Mouse (Mus musculus): ENCODE data around the gene Pofut2. TPM values are rescaled to one million over a fixed set of nuclear protein-coding genes. Genes with fewer than 3 reads are reported as not detected.
"Not testable (repeated sequence)": the region's sequence is repeated elsewhere in the genome, so short reads cannot be mapped to it uniquely, and the experiment has no call there.

Pofut2 gene
- total RNA-seq, 2 experiments from 2014 or later: 69.1 to 71.0 TPM

- no peak for DNase-seq
Measured at GRCm38 (mm10) chr10:77272980-77273730, 14.1 kb downstream of the Pofut2 start.

DNA sequence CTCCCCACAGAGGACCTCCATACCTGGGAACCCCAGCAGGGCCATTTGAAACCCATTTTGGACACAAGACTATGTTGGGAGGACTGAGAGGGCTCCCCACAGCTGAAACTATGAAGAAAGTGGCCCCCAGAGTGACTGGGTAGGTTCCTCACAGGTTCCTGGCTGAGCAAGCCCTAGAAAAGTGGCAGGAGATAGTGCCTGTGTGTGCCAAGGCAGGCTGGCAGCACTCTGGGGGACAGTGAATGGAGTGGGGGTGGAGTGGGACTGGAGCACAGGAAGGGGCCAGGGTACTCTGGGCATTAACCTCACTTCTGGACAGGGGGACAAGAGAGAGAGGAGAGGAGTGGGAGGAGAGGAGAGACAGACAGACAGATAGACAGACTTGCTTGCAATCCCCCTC, 14.8 kb downstream of the Pofut2 start:
- DNase-seq: no peak

DNA sequence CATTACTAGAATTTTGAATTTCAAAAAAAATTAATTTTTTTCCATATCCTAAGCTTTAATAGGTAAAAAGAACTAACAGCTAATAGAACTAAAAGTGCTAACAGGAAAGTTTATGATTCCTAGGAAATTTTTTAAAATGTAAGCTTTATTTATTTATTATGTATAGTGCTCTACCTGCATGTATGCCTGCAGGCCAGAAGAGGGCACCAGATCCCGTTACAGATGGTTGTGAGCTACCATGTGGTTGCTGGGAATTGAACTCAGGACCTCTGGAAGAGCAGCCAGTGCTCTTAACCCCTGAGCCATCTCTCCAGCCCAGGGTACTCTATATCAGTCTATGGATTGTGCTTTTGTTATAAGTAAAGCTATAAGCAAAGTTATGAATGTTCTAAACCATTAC, 23.1 kb downstream of the Pofut2 start:
- DNase-seq: not testable (repeated sequence)

GRCm38 (mm10) chr10:77282822-77283221, 23.8 kb downstream of the Pofut2 start:
- peak; percentile 86 for DNase-seq

DNA sequence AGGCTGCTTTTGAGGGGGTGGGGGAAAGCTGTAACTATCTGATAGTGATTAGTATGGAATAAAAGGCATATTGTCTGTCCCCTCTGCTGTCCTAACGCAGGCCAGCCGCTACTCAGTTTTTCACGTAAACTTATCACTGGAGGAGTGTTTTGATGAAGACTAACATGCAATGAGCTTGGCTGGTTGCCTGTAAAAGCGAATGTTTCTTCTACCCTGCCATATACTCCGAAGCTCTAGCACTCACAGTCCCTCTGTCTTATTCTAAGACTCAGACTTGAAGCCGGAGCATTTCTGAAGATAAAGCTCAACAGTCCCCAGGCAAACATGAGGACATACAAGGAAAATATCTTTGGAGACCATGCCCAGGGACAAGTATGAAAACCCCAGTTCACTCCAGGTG, 25.8 kb downstream of the Pofut2 start:
- no peak for DNase-seq

GRCm38 (mm10) chr10:77287626-77288025, 28.6 kb downstream of the Pofut2 start:
- DNase-seq: no peak

GRCm38 (mm10) chr10:77288639-77289195, 29.7 kb downstream of the Pofut2 start:
- no peak for DNase-seq

- DNase-seq: no peak
Measured at GRCm38 (mm10) chr10:77289559-77289958, 30.5 kb downstream of the Pofut2 start.

DNA sequence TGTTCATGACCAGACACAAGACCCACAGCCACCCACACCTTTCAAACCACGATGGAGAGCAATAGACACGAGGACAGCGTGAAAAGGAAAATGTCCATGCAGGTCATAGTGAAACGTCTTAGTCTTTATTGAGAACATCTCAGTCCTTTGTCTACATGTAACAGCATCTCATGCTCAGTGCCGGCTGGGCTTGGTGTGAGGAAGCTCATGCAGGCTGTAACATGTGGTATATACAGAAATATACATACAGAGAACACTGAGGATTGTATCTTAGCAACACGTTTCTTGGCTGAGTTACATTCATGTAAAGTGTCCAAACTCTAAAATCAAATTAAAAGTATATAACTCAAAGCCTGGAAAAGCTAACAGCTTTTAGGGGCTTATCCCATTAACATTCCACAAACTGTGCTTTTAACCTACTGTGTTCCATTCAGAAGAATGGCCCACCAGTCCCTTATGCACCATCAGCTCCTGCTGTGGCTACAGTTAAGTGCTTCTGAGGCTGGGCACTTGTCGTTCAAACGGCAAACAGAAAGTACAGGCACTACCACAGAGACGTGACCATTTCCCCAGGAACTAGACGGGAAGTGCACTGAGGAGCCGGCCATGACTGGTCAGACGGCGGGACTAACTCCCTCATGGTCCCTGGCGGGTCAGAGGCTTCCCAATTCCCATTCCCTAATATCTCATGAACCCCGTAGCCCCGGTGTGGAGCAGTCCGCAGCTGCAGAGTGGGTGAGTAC, 31.8 kb downstream of the Pofut2 start:
- no peak for DNase-seq

- no peak for DNase-seq
Measured at GRCm38 (mm10) chr10:77294691-77295090, 35.7 kb downstream of the Pofut2 start.

- DNase-seq: no peak
Measured at GRCm38 (mm10) chr10:77298621-77299020, 39.6 kb downstream of the Pofut2 start.

GRCm38 (mm10) chr10:77299194-77299593, 40.2 kb downstream of the Pofut2 start:
- no peak for DNase-seq

DNA sequence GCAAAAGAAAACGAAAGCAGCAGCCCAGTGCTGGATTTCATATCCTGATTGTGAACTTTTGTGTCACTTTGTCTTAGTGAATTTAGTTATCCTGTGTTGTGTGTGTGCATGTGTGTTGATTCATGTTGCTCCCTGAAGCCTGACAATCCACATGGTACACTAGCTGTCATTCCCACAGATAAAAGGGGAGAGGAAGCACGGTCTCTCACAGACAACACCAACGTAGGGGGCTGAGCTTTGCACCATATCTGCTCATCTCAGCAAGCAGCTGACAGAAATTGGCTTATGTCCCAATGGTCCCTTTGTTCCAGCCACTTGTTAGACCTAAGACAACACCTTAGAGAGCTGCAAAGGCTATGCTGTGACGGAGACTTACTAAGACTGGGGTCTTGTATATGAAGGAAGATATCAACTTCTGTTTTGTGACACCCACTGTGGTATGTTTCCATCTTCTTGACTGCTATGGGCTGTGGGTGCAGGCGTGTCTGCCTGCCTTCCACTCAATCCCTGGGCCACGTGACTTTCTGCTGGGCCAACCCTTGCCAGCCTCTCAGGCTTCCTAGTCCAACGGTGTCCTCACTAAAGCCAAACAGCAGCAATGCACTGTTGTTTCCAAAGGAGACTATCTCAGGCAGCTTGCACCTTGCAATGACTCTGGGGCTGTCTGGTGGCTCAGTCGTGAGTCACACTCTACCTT, 41.4 kb downstream of the Pofut2 start:
- DNase-seq: no peak

GRCm38 (mm10) chr10:77300934-77301297, 41.9 kb downstream of the Pofut2 start:
- DNase-seq: no peak

DNA sequence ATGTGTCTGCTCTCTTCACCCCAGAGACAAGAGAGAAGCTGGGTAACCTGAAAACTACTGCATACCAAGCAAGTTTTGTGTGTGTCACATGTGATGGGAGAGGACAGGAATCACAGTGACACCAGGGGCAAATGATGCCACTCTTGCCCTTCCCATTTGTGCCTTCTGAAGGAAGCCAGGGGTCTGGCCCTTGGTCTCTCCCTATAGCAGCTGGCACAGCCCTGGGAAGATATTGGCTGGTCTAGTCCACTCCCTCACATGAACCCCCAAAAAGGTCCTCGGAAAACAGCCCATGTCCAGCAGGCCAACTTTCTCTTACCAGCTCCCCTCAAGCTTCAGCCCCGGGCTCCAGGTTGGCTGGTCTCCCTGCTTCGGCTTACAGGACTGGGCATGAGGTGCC, 45.3 kb downstream of the Pofut2 start:
- DNase-seq: no peak

DNA sequence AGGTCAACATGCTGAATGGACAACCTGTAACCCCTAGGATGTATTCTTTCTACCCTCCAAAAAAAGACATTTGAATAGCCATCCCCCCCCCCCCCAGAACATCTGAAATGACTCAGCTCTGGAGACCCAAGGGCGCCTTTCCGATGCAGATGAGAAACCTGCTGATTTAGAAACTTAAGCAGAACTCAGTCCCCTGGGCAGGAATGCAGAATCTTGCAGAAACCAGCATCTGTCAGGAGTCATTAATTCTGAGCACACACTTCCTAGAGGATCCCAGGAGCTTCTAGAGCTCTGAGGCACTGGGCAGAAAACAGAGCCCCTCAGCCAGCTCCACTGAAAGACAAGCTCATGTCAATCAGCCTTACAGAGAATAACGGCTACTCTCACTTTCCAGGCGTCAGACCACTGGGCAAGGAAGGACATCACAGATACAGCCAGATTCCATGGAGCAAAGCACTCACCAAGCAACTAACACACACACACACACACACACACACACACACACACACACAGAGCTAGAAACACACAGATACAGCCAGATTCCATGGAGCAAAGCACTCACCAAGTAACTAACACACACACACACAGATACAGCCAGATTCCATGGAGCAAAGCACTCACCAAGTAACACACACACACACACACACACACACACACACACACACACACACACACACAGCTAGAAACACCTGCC, 46.0 kb downstream of the Pofut2 start:
- no peak for DNase-seq

GRCm38 (mm10) chr10:77305766-77306165, 46.7 kb downstream of the Pofut2 start:
- DNase-seq: no peak

DNA sequence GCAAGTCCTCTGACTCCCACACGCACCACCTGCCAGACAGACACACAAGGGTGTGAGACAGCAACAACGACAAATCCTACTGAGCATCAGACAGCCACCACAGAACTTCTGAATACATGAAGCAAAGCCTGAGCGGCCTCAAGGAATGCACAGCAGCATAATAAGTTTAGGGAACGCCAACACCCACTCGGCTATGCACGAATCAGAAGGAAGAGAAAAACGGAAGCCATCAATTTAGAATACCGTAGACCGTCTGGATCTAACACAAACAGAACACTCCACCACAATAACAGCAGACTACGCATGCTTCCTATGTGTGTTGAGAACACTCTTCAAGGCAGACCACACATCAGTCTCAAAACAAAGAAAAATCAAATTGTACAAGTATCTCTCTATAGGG, 50.0 kb downstream of the Pofut2 start:
- DNase-seq: no peak

DNA sequence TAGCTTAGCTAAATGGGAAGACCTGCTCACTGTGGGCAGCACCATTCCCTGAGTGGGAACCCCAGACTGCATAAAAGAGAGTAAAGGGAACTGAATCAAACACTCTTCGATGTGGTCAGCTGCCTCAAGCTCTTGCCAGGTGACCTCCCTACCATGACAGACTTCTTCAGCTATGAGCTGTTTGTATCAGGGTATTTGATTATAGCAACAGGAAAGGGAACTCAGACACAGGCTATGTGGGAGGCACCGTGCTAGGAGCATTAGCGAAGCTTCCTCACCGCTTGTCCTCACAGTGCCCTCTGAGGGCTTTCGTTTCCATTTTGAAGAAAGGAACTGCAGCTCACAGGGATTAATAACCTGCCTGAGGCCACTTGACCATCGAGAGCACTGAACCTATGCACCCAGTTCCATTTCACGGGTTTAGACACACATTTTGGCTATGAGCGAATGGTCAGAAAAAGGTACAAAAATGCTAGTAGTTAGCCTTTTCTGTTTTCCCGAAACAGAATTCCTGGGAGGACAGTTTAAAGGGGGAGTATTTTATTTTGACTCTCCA, 55.8 kb downstream of the Pofut2 start:
- DNase-seq: no peak

DNA sequence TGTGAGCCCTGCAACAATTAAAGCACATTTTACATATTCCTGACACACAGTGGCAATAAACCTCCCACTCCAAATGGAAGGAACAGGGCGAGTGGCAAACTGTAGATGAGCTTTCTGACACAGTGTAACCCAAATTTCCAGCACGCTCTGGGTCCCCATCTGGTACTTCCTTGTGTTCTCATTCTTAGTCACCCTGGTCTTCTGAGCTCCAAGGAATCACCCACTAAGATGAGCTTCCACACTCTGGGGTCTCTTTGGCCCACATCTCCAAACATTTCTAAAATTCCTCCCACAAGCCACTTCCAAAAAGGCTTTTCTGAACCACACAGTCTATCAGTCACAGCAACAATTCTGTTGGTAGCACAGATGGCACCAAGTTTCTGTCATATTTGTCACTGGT, 56.7 kb downstream of the Pofut2 start:
- no peak for DNase-seq
